Mouse (Mus musculus) limb, embryonic 12.5 days (tissue): Measurements from ENCODE around the gene Gm8871. TPM values are rescaled to one million over a fixed set of nuclear protein-coding genes. Genes with fewer than 3 reads are reported as not detected.
"Not testable (repeated sequence)": the region's sequence is repeated elsewhere in the genome, so short reads cannot be mapped to it uniquely, and the experiment has no call there.

Source experiments
- ATAC-seq: fragments of 200-750 bp; cut with Nextera tagmentation; 2 replicates; pipeline ENCODE4 v1.8.0; 2017; ENCODE audit warnings: low read depth, moderate TSS enrichment; ENCODE audit not compliant: insufficient number of reproducible peaks, insufficient read depth, low FRiP score, low TSS enrichment
- H3K27ac ChIP-seq: fragments of 300-500 bp; sonication (generic); 2 replicates; pipeline ENCODE4 v1.5.1; 2016; ENCODE audit warnings: mild to moderate bottlenecking, moderate library complexity
- H3K27me3 ChIP-seq: fragments of 300-500 bp; sonication (generic); 2 replicates; pipeline ENCODE4 v1.6.1; 2016; ENCODE audit warnings: mild to moderate bottlenecking, moderate library complexity
- H3K36me3 ChIP-seq: fragments of 300-500 bp; sonication (generic); 2 replicates; pipeline ENCODE4 v1.6.1; 2016; ENCODE audit warnings: mild to moderate bottlenecking, moderate library complexity
- H3K4me1 ChIP-seq: fragments of 300-500 bp; sonication (generic); replicated peaks from 2 replicates; pipeline ENCODE4 v1.6.1; 2016
- H3K4me2 ChIP-seq: fragments of 300-500 bp; sonication (generic); 2 replicates; pipeline ENCODE4 v1.6.1; 2016; ENCODE audit warnings: mild to moderate bottlenecking, moderate library complexity
- H3K4me3 ChIP-seq: fragments of 300-500 bp; sonication (generic); replicated peaks from 2 replicates; pipeline ENCODE4 v1.5.1; 2016; ENCODE audit warnings: mild to moderate bottlenecking
- H3K9ac ChIP-seq: fragments of 300-500 bp; sonication (generic); replicated peaks from 2 replicates; pipeline ENCODE4 v1.6.1; 2016; ENCODE audit warnings: mild to moderate bottlenecking, moderate library complexity
- H3K9me3 ChIP-seq: fragments of 300-500 bp; sonication (generic); 2 replicates; pipeline ENCODE4 v1.6.1; 2016; ENCODE audit warnings: mild to moderate bottlenecking, moderate library complexity
- WGBS: fragments of 180-500 bp; shearing (Covaris S2); methylation state at CpG from one replicate; pipeline ENCODE4 v1.1.7; 2016; 5-methylcytosine and 5-hydroxymethylcytosine counted together
- polyA plus RNA-seq: library from polyadenylated mRNA; unstranded; fragments of >200 nt; fragmentation: Nextera tagmentation; extraction: Ambion mirVana; gene quantifications from 2 replicates; pipeline ENCODE4 v1.2.1, GENCODE M21; 2016

The Gm8871 gene
- polyA plus RNA-seq = not detected in 2 replicates

GRCm38 (mm10) chr5:10947505-10947904 is at the start of gene Gm8871, which contains the start of gene Gm8857:
TSS of gene Gm8871 (plus strand) at chr5:10947805.
TSS of gene Gm8857 (plus strand) at chr5:10947807.
- ATAC-seq, H3K9ac ChIP-seq, H3K27ac ChIP-seq, H3K4me1 ChIP-seq, H3K4me2 ChIP-seq, H3K9me3 ChIP-seq, H3K4me3 ChIP-seq, H3K36me3 ChIP-seq, H3K27me3 ChIP-seq: not testable (repeated sequence)
- 60% methylated on average over 3 of the region's 3 CpGs for WGBS

- H3K4me1 ChIP-seq, ATAC-seq, H3K9ac ChIP-seq, H3K27me3 ChIP-seq, H3K27ac ChIP-seq, H3K9me3 ChIP-seq, H3K4me2 ChIP-seq, H3K36me3 ChIP-seq, H3K4me3 ChIP-seq: not testable (repeated sequence)
- WGBS = 81% methylated on average over 2 of the region's 2 CpGs
These were observed 5.9 kb downstream of the Gm8871 start for GRCm38 (mm10) chr5:10953512-10953911.

- H3K36me3 ChIP-seq = not testable (repeated sequence)
- WGBS = 92% methylated on average over 5 of the region's 8 CpGs
These were observed 10.5 kb downstream of the Gm8871 start for GRCm38 (mm10) chr5:10958057-10958456.

More at GRCm38 (mm10) chr5:10958057-10958456, 10.5 kb downstream of the Gm8871 start:
- not testable (repeated sequence) for H3K4me2 ChIP-seq, H3K4me3 ChIP-seq, H3K9me3 ChIP-seq, ATAC-seq, H3K4me1 ChIP-seq, H3K27ac ChIP-seq, H3K27me3 ChIP-seq, H3K9ac ChIP-seq

Other genes starting within 250 kb of the Gm8871 start
- not detected in 2 replicates for gene Gm8857, start within 50 bp of the Gm8871 start, polyA plus RNA-seq
- not detected in 2 replicates for gene Gm8879, start 179.8 kb downstream of the Gm8871 start, polyA plus RNA-seq
- gene Gm5861, start 235.3 kb downstream of the Gm8871 start, polyA plus RNA-seq = not detected in 2 replicates